Mouse (Mus musculus) G1E (cell line): ENCODE data around the gene Cd300a.
"Not testable (repeated sequence)": the region's sequence is repeated elsewhere in the genome, so short reads cannot be mapped to it uniquely, and the experiment has no call there.

Experiments used
- CTCF ChIP-seq: IDR thresholded peaks from 2 replicates; pipeline ENCODE4 v1.5.1; 2012; ENCODE audit warnings: low read depth, low read length, inconsistent platforms, mixed read lengths
- GATA1 ChIP-seq: IDR thresholded peaks from 2 replicates; pipeline ENCODE4 v1.6.1; 2012; ENCODE audit warnings: borderline replicate concordance, low read length, inconsistent platforms, mixed read lengths
- POLR2AphosphoS5 ChIP-seq: IDR thresholded peaks from 2 replicates; pipeline ENCODE4 v1.6.1; 2012; ENCODE audit warnings: low read depth, low read length, inconsistent platforms; ENCODE audit not compliant: insufficient replicate concordance
- TAL1 ChIP-seq: conservative IDR thresholded peaks from 2 replicates; pipeline ENCODE4 v1.6.1; 2012; ENCODE audit warnings: low read depth, low read length, inconsistent platforms, mixed read lengths

- TF ChIP-seq CTCF, GATA1, TAL1, POLR2AphosphoS5: not testable (repeated sequence)
These were observed 19.7 kb downstream of the Cd300a start for GRCm38 (mm10) chr11:114909538-114909937.
